Mouse (Mus musculus): ENCODE measurements around the gene Rapgef4. TPM values are rescaled to one million over a fixed set of nuclear protein-coding genes. Genes with fewer than 3 reads are reported as not detected.

The Rapgef4 gene
- polyA plus RNA-seq, 1 experiment, result 11.4 TPM

DNA sequence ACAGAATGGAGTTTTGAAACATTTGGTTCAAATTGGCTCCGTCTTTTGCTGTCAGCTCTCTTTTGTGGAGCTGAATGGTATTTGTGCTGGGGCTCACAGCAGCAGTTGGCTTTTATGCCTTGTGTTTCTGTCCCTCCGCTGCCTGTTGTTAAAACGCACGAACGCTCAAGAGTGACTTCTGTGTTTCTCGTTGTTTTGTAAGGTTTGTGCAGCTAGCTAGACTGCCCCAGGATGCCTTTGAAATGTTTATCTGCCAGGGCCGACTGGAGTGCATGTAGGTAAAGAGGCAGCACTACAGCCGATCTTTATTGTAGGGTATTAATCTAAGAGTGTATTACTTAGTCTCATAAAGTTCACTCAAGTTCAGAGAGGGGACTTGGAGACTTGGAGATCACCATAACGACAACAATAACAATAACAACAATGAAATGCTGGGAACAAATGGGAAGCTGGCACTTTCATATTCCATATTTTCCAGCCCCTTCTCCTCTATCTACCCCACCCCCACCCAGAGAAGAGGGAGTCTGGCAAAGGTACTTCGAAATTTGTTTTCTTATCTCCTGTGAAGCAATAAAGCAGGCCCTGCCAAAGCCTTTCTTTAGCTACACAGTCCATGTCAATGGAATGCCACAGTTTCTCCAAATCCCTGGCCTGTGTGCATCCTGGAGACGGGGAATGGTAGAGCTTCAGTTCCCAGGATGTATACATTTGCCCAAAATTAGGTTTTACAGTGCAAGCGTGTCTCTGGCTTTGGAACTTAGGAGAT is 262.1 kb downstream of the Rapgef4 start:
- no peak overlapping the region for H3K4me3 ChIP-seq (replicated peaks; ENCODE audit: extremely low read depth, low read depth, low read length)
- DNase-seq, result no peak
- H3K4me1 ChIP-seq (ENCODE audit: control insufficient read depth, insufficient read depth, low read length), result no peaks in the 10 kb centered on the region
- TF ChIP-seq POLR2A (IDR thresholded peaks at IDR 0.05; ENCODE audit: borderline replicate concordance, extremely low read depth, low read depth, low read length) (no peak), CTCF (IDR thresholded peaks at IDR 0.05; ENCODE audit: insufficient read depth, low read length) (no peak)
- WGBS, result 60% methylated on average over 12 of the region's 12 CpGs

DNA sequence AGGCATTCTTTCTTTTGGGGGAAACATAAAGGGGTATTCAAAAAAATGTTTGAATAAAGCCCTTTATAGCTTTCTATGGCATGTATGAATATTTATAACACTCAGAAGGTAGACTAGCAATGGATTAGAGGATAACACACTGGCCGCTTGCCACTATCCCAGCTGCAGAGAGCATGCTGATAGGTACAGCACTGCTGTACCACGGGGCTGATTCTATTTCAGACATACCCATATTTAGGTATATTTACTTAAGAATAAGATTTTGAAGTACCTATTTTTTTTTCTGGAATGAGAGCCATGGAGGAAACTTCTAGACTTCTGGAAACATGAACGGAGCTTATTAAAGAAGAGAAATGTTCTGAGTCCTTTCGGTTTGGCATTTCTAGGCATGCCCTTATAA is 264.6 kb downstream of the Rapgef4 start:
- no peak for TF ChIP-seq POLR2A (IDR thresholded peaks at IDR 0.05; ENCODE audit: borderline replicate concordance, extremely low read depth, low read depth, low read length)
- TF ChIP-seq CTCF (IDR thresholded peaks at IDR 0.05; ENCODE audit: insufficient read depth, low read length), result no peak
- H3K4me1 ChIP-seq (ENCODE audit: control insufficient read depth, insufficient read depth, low read length), result no peaks in the 10 kb centered on the region
- 63% methylated on average over 4 of the region's 4 CpGs for WGBS
- no peak overlapping the region for H3K4me3 ChIP-seq (replicated peaks; ENCODE audit: extremely low read depth, low read depth, low read length)
- DNase-seq, result no peak

DNA sequence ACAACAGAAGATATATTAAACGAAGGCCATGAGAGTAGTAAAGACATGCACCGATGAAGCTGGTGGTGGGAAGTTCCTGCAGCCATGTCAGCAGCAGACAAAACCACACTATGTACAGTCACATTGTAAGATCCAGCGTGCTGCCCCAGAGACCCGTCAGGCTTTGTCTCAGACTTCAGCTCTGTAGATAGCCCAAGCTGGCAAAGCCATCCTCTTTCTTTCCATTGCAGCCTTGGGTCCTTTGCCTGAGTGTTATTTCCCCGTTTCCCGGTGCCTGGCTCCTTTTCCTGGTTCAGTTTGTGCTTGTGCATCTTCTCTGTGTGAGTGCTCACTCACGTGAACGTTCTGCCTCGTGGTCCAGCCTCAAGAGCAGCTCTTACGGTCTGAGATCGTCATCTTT is 265.3 kb downstream of the Rapgef4 start:
- WGBS, result 86% methylated on average over 11 of the region's 11 CpGs
- TF ChIP-seq POLR2A (IDR thresholded peaks at IDR 0.05; ENCODE audit: borderline replicate concordance, extremely low read depth, low read depth, low read length) (no peak), CTCF (IDR thresholded peaks at IDR 0.05; ENCODE audit: insufficient read depth, low read length) (no peak)
- Histone ChIP-seq H3K4me1 (ENCODE audit: control insufficient read depth, insufficient read depth, low read length) (no peaks in the 10 kb centered on the region), H3K4me3 (replicated peaks; ENCODE audit: extremely low read depth, low read depth, low read length) (no peak overlapping the region)
- no peak for DNase-seq

DNA sequence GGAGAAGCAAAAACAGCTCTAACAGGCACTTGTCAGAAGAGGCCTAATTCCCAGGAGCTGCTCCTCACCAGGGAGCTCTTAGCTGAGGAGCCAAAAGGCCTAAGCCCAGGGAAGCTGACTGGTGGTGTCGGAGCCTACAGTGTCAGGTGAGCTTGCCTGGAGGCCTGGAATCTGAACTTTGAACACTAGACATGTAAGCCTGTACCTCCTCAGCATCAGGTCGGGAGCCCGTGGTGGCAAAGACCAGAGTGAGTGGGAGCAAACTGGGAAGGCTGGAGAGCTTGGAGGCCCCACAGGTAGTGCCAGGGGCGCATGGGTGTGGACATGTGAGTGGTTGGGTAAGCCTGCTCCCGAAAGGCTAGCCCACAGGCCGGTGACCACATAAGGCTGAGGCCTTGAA is 266.8 kb downstream of the Rapgef4 start:
- TF ChIP-seq CTCF (IDR thresholded peaks at IDR 0.05; ENCODE audit: insufficient read depth, low read length) (no peak), POLR2A (IDR thresholded peaks at IDR 0.05; ENCODE audit: borderline replicate concordance, extremely low read depth, low read depth, low read length) (no peak)
- no peak overlapping the region for H3K4me3 ChIP-seq (replicated peaks; ENCODE audit: extremely low read depth, low read depth, low read length)
- 85% methylated on average over 6 of the region's 6 CpGs for WGBS
- DNase-seq, result no peak
- no peaks in the 10 kb centered on the region for H3K4me1 ChIP-seq (ENCODE audit: control insufficient read depth, insufficient read depth, low read length)

DNA sequence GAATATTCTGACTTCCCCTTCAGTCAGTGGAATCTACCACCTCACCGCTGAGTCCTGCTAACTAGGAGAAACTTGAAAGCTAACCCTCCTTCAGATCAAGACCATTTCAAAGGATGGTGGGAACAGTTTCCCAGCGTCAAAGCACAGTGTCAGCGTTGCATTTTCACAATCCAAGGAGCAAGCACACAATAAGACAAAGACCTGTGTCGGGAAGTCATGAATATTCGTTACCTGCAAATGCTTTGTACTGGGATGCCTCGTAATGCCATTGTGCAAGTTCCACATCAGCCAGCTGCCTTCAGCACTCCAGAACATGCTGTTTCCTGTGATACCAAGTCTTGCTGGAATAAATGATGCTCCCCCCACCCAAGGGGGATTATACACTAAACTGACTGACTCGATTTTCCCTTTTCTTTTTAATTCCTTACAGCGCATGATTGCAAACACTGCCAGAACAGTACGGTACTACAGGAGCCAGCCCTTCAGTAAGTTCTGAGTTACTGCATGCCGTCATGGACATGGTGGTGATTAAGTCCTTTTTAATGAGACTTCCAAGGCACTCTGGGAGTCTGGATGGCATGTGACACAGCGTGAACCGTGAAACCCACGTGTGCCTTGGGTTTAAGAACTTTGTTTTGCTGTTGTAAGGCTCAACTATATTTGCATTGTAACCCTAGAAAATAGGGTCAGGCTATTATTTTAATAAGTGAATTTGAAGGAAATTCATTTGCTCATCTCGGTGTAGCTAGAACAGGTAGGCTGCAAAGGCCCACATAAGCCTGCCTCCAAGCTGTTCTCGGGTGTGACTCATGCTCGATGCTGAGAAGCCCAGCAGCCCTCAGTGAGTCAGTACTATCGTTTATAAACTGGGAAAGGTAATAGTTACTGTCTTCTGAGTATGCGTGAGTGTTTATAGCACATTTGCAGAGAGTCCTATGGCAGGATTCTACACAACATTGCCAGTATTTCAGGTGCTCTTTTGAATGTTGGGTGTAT is 271.8 kb downstream of the Rapgef4 start:
- H3K4me3 ChIP-seq (replicated peaks; ENCODE audit: extremely low read depth, low read depth, low read length), result no peak overlapping the region
- no peak for DNase-seq
- WGBS, result 80% methylated on average over 18 of the region's 18 CpGs
- H3K4me1 ChIP-seq (ENCODE audit: control insufficient read depth, insufficient read depth, low read length), result no peaks in the 10 kb centered on the region
- no peak for TF ChIP-seq CTCF (IDR thresholded peaks at IDR 0.05; ENCODE audit: insufficient read depth, low read length)
- TF ChIP-seq POLR2A (IDR thresholded peaks at IDR 0.05; ENCODE audit: borderline replicate concordance, extremely low read depth, low read depth, low read length), result no peak

DNA sequence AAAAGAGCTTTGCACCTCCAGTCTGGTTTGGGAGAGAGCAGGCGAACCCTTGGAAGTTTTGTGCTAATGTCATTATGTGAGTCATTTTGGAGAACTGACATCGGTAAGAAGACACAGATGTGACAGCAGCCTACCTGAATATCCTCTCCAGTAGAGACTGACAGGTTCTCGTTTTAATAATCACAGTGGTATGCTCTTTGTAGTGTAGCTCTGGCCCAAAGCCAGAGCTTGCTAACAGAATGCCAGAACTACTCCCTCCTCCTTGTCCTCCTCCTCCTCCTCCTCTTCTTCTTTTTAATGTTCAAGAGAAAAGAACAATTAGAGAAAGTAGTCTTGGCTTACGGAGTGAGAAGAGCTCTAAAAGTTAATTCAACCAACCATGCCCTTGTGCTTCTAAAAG is 272.8 kb downstream of the Rapgef4 start:
- DNase-seq, result no peak
- Histone ChIP-seq H3K4me1 (ENCODE audit: control insufficient read depth, insufficient read depth, low read length) (no peaks in the 10 kb centered on the region), H3K4me3 (replicated peaks; ENCODE audit: extremely low read depth, low read depth, low read length) (no peak overlapping the region)
- TF ChIP-seq CTCF (IDR thresholded peaks at IDR 0.05; ENCODE audit: insufficient read depth, low read length), result no peak
- no peak for TF ChIP-seq POLR2A (IDR thresholded peaks at IDR 0.05; ENCODE audit: borderline replicate concordance, extremely low read depth, low read depth, low read length)
- WGBS, result 64% methylated on average over 4 of the region's 4 CpGs

DNA sequence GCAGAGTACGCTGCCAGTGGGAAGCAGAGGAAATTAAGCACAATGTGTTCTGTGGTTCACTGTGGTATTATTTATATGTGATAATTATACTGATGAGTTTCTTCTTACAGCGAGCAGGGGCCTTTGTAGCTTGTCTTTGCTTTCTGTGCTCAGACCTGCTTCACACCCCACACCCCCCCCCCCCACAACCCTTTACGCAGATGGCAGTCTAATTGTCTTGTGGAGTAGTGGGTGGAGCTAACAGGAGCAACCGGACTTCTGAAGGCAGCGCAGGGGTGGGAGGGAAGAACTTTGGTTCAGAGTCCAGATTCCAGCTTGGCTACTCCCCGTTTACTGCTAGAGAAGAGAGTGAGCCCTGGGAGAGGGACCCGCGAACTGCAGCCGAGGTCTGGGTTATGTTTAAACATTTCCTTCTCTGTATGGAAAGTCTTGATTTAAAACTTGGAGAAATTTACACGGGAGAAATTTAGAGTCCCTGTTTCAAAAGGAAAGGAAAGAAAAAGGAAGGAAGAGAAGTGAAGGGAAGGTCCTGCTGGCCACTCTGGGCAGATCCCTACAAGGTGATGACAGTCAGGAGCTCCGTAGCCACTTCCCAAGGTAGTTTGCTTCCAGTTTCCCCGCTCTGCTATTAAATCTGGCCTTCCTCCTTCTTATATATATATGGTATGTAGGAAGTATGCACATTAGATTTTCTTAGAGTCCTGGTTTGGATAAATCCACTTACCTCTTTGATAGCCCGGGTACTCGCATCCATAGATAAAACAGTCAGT is 274.0 kb downstream of the Rapgef4 start:
- WGBS, result 34% methylated on average over 14 of the region's 14 CpGs
- no peak for DNase-seq
- TF ChIP-seq POLR2A (IDR thresholded peaks at IDR 0.05; ENCODE audit: borderline replicate concordance, extremely low read depth, low read depth, low read length) (no peak), CTCF (IDR thresholded peaks at IDR 0.05; ENCODE audit: insufficient read depth, low read length) (no peak)
- no peak overlapping the region for H3K4me3 ChIP-seq (replicated peaks; ENCODE audit: extremely low read depth, low read depth, low read length)
- H3K4me1 ChIP-seq (ENCODE audit: control insufficient read depth, insufficient read depth, low read length), result no peaks in the 10 kb centered on the region

DNA sequence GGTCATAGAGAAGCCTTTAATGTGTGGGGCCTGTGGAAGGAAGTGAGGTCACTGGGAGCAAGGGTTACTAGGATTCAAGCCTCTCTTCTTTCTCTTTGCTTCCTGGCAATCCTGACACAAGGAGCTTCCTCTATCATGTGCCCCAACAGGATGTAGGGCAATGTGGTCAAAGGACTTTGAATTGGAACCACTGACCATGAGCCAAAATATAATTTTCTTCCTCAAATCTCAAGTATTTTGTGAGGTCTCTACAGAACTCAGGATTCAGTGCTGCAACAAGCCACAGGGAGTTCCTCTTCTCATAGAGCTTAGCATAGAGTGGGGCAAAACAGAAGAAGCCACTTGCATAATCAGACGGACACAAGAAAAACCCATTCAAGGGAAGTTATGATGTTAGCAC is 279.7 kb downstream of the Rapgef4 start:
- WGBS, result 84% methylated on average over 1 of the region's 1 CpGs
- TF ChIP-seq POLR2A (IDR thresholded peaks at IDR 0.05; ENCODE audit: borderline replicate concordance, extremely low read depth, low read depth, low read length), result no peak
- DNase-seq, result no peak

DNA sequence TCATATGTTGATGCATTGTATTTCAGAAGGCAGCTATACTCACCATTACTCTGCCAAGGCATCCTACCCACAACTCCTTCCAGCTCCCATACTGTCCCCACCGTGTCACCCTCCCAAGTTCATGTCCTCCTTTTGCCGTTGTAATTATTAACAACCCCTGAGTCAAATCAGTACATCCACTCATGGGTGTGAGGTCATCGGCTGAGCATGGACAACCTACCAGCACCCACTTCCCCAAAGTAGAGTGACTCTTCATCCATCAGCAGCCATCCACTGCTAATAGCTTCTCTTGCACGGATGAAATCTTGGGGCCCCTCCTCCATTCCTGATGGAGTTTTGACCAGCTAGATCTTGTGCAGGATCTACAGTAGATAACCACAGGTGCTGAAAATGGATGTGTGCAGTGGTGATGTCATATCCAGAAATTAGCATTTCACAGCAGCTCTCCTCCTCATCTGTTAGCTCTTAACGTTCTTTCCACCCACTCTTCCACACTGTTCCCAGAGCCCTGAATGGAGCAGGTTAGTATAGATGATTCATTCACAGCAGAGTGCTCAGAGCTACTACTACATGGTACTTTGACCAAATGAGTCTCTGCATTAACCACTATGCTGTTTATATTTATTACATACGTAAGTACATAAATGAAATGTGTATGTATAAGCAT is 281.9 kb downstream of the Rapgef4 start:
- WGBS, result 71% methylated on average over 6 of the region's 6 CpGs
- TF ChIP-seq CTCF (IDR thresholded peaks at IDR 0.05; ENCODE audit: insufficient read depth, low read length) (no peak), POLR2A (IDR thresholded peaks at IDR 0.05; ENCODE audit: borderline replicate concordance, extremely low read depth, low read depth, low read length) (no peak)
- Histone ChIP-seq H3K4me3 (replicated peaks; ENCODE audit: extremely low read depth, low read depth, low read length) (no peak overlapping the region), H3K4me1 (ENCODE audit: control insufficient read depth, insufficient read depth, low read length) (no peaks in the 10 kb centered on the region)
- DNase-seq, result no peak

More for the DNA sequence above, 279.7 kb downstream of the Rapgef4 start:
- H3K4me1 ChIP-seq (ENCODE audit: control insufficient read depth, insufficient read depth, low read length), result no peaks in the 10 kb centered on the region
- H3K4me3 ChIP-seq (replicated peaks; ENCODE audit: extremely low read depth, low read depth, low read length), result no peak overlapping the region
